Mouse (Mus musculus) B cell, adult 2 months (primary cell): ENCODE measurements at regions not wholly inside any gene's neighbourhood (a gene's known extent, or its start where the extent isn't known, plus 50 kb on each side); places are given as distances from the start of the nearest gene placed in this dataset.
A peak's percentile ranks its signal among the peaks of the same experiment; 100 is the strongest.

Source experiments
- DNase-seq, 2 experiments: peaks; one replicate each; pipeline ENCODE4 v3.0.0; 2022

GRCm38 (mm10) chr3:143156733-143157524, 275.1 kb upstream of the Pkn2 start:
- no peak for DNase-seq

- DNase-seq: no peak
These were observed 274.4 kb upstream of the Pkn2 start for GRCm38 (mm10) chr3:143156174-143156573.

GRCm38 (mm10) chr3:143155556-143155955, 273.8 kb upstream of the Pkn2 start:
- DNase-seq: no peak

GRCm38 (mm10) chr3:143147471-143147870, 265.7 kb upstream of the Pkn2 start:
- no peak for DNase-seq

- no peak for DNase-seq
These were observed 257.1 kb upstream of the Pkn2 start for GRCm38 (mm10) chr3:143138952-143139351.

GRCm38 (mm10) chr3:143134528-143134927, 252.7 kb upstream of the Pkn2 start:
- DNase-seq: no peak

GRCm38 (mm10) chr3:143107733-143108291, 226.0 kb upstream of the Pkn2 start:
- no peak for DNase-seq

- DNase-seq: no peak
These were observed 222.9 kb upstream of the Pkn2 start for GRCm38 (mm10) chr3:143104734-143105133.

- DNase-seq: no peak
These were observed 221.5 kb upstream of the Pkn2 start for GRCm38 (mm10) chr3:143103333-143103732.

GRCm38 (mm10) chr3:143100810-143101645, 219.2 kb upstream of the Pkn2 start:
- DNase-seq: peak in 1 of 2 experiments; percentile 2

GRCm38 (mm10) chr3:143100203-143100602, 218.4 kb upstream of the Pkn2 start:
- no peak for DNase-seq

- no peak for DNase-seq
These were observed 210.4 kb upstream of the Pkn2 start for GRCm38 (mm10) chr3:143092206-143092605.

- no peak for DNase-seq
These were observed 209.1 kb upstream of the Pkn2 start for GRCm38 (mm10) chr3:143090886-143091285.

GRCm38 (mm10) chr3:143090316-143090715, 208.5 kb upstream of the Pkn2 start:
- no peak for DNase-seq

GRCm38 (mm10) chr3:143087786-143088185, 206.0 kb upstream of the Pkn2 start:
- DNase-seq: no peak

GRCm38 (mm10) chr3:143078310-143078709, 196.5 kb upstream of the Pkn2 start:
- DNase-seq: no peak

- DNase-seq: no peak
These were observed 190.1 kb upstream of the Pkn2 start for GRCm38 (mm10) chr3:143071839-143072373.

- no peak for DNase-seq
These were observed 173.1 kb upstream of the Pkn2 start for GRCm38 (mm10) chr3:143054858-143055257.

- no peak for DNase-seq
These were observed 171.6 kb upstream of the Pkn2 start for GRCm38 (mm10) chr3:143053286-143053993.

- no peak for DNase-seq
These were observed 158.9 kb upstream of the Pkn2 start for GRCm38 (mm10) chr3:143040666-143041065.

GRCm38 (mm10) chr3:143036108-143036507, 154.3 kb upstream of the Pkn2 start:
- DNase-seq: no peak

- no peak for DNase-seq
These were observed 152.8 kb upstream of the Pkn2 start for GRCm38 (mm10) chr3:143034588-143034987.

- no peak for DNase-seq
These were observed 140.7 kb upstream of the Pkn2 start for GRCm38 (mm10) chr3:143022486-143022885.
